Mouse (Mus musculus) embryonic facial prominence, embryonic 14.5 days (tissue): Measurements from ENCODE around the gene Evpl. TPM values are rescaled to one million over a fixed set of nuclear protein-coding genes. Genes with fewer than 3 reads are reported as not detected.

ENCODE experiments used
- ATAC-seq: fragments of 200-750 bp; cut with Nextera tagmentation; 2 replicates; pipeline ENCODE4 v1.8.0; 2017; ENCODE audit warnings: low read depth, moderate number of reproducible peaks, moderate TSS enrichment
- DNase-seq: peaks from one replicate; pipeline ENCODE4 v3.0.0-alpha.2; 2015; ENCODE audit warnings: low spot score
- H3K27ac ChIP-seq: fragments of 300-500 bp; sonication (generic); replicated peaks from 2 replicates; pipeline ENCODE4 v1.5.1; 2014; ENCODE audit warnings: low read depth, mild to moderate bottlenecking, low read length, moderate library complexity
- H3K27me3 ChIP-seq: fragments of 300-500 bp; sonication (generic); replicated peaks from 2 replicates; pipeline ENCODE4 v1.6.1; 2014; ENCODE audit warnings: low read length; ENCODE audit not compliant: control insufficient read depth, insufficient read depth
- H3K36me3 ChIP-seq: fragments of 300-500 bp; sonication (generic); 2 replicates; pipeline ENCODE4 v1.6.1; 2014; ENCODE audit warnings: low read length, mixed read lengths; ENCODE audit not compliant: control insufficient read depth, insufficient read depth
- H3K4me1 ChIP-seq: fragments of 300-500 bp; sonication (generic); 2 replicates; pipeline ENCODE4 v1.6.1; 2014; ENCODE audit warnings: antibody characterized with exemption, low read length; ENCODE audit not compliant: control insufficient read depth, insufficient read depth
- H3K4me2 ChIP-seq: fragments of 300-500 bp; sonication (generic); 2 replicates; pipeline ENCODE4 v1.6.1; 2014; ENCODE audit warnings: low read depth, mild to moderate bottlenecking, low read length, moderate library complexity, mixed read lengths
- H3K4me3 ChIP-seq: fragments of 300-500 bp; sonication (generic); 2 replicates; pipeline ENCODE4 v1.5.1; 2014; ENCODE audit warnings: low read depth, mild to moderate bottlenecking, low read length
- H3K9ac ChIP-seq: fragments of 300-500 bp; sonication (generic); 2 replicates; pipeline ENCODE4 v1.6.1; 2014; ENCODE audit warnings: low read depth, mild to moderate bottlenecking, low read length, moderate library complexity, mixed read lengths
- H3K9me3 ChIP-seq: fragments of 300-500 bp; sonication (generic); 2 replicates; pipeline ENCODE4 v1.6.1; 2016; ENCODE audit warnings: low read length; ENCODE audit not compliant: control insufficient read depth
- WGBS: fragments of 180-500 bp; shearing (Covaris S2); extraction: QIAGEN DNeasy Blood & Tissue Kit; methylation state at CpG from one replicate; pipeline ENCODE4 v1.1.7; 2014; 5-methylcytosine and 5-hydroxymethylcytosine counted together
- polyA plus RNA-seq: library from polyadenylated mRNA; unstranded; fragments of >200 nt; fragmentation: Nextera tagmentation; extraction: Ambion mirVana; gene quantifications from 2 replicates; pipeline ENCODE4 v1.2.1, GENCODE M21; 2014

Gene Evpl
- polyA plus RNA-seq, 1 experiment from 2014 or later: 10.1 TPM

- Histone ChIP-seq H3K4me2 (peak overlapping the region; percentile 70), H3K27ac (no peak overlapping the region), H3K4me3 (peak overlapping the region; percentile 37), H3K9ac (peak overlapping the region; percentile 56), H3K4me1 (peaks cover 8% of the 10 kb centered on the region), H3K9me3 (peaks cover 9% of the 10 kb centered on the region; the same call in 1 of the 2 replicates), H3K36me3 (no peaks in the 10 kb centered on the region), H3K27me3 (peaks cover 29% of the 10 kb centered on the region)
- DNase-seq (no peak), ATAC-seq (no peak)
- 17% methylated on average over 23 of the region's 23 CpGs for WGBS
These were observed 15.2 kb downstream of the Evpl start for GRCm38 (mm10) chr11:116222740-116223059.

- peak; percentile 44 for DNase-seq
- Histone ChIP-seq H3K4me2 (peak overlapping the region; percentile 70), H3K9me3 (peaks cover 9% of the 10 kb centered on the region; the same call in 1 of the 2 replicates), H3K9ac (peak overlapping the region; percentile 56), H3K27me3 (peaks cover 29% of the 10 kb centered on the region), H3K36me3 (no peaks in the 10 kb centered on the region), H3K4me1 (peaks cover 8% of the 10 kb centered on the region), H3K4me3 (peak overlapping the region; percentile 37), H3K27ac (no peak overlapping the region)
- WGBS: 13% methylated on average over 53 of the region's 53 CpGs
- no peak for ATAC-seq
These were observed 15.7 kb downstream of the Evpl start for GRCm38 (mm10) chr11:116221931-116222739.

GRCm38 (mm10) chr11:116219885-116220284, 18.0 kb downstream of the Evpl start:
- no peak overlapping the region for H3K4me3 ChIP-seq
- H3K4me1 ChIP-seq: peaks cover 8% of the 10 kb centered on the region
- ATAC-seq: no peak
- peaks cover 9% of the 10 kb centered on the region; the same call in 1 of the 2 replicates for H3K9me3 ChIP-seq
- peak; percentile 61 for DNase-seq
- 11% methylated on average over 4 of the region's 4 CpGs for WGBS
- no peak overlapping the region for H3K9ac ChIP-seq
- no peaks in the 10 kb centered on the region for H3K36me3 ChIP-seq
- H3K27ac ChIP-seq: no peak overlapping the region
- no peak overlapping the region for H3K4me2 ChIP-seq
- peaks cover 29% of the 10 kb centered on the region for H3K27me3 ChIP-seq

- H3K4me3 ChIP-seq: no peak overlapping the region
- peak; percentile 95 for DNase-seq
- 49% methylated on average over 7 of the region's 7 CpGs for WGBS
- peak overlapping the region; percentile 76 for H3K27ac ChIP-seq
- H3K36me3 ChIP-seq: no peaks in the 10 kb centered on the region
- peak; percentile 84 for ATAC-seq
- no peak overlapping the region for H3K9ac ChIP-seq
- H3K9me3 ChIP-seq: peaks cover 9% of the 10 kb centered on the region; the same call in 1 of the 2 replicates
- no peak overlapping the region for H3K4me2 ChIP-seq
- H3K27me3 ChIP-seq: peaks cover 28% of the 10 kb centered on the region
- peaks cover 8% of the 10 kb centered on the region for H3K4me1 ChIP-seq
These were observed 19.0 kb downstream of the Evpl start for GRCm38 (mm10) chr11:116218737-116219400.

GRCm38 (mm10) chr11:116218263-116218662, 19.6 kb downstream of the Evpl start:
- H3K27me3 ChIP-seq: peaks cover 22% of the 10 kb centered on the region
- H3K9me3 ChIP-seq: peaks cover 9% of the 10 kb centered on the region; the same call in 1 of the 2 replicates
- peaks cover 8% of the 10 kb centered on the region for H3K4me1 ChIP-seq
- no peak for DNase-seq
- H3K9ac ChIP-seq: no peak overlapping the region
- no peak overlapping the region for H3K4me3 ChIP-seq
- no peak for ATAC-seq
- 88% methylated on average over 2 of the region's 2 CpGs for WGBS
- no peaks in the 10 kb centered on the region for H3K36me3 ChIP-seq
- H3K4me2 ChIP-seq: no peak overlapping the region
- peak overlapping the region; percentile 61 for H3K27ac ChIP-seq

- Histone ChIP-seq H3K27ac (no peak overlapping the region), H3K9ac (no peak overlapping the region), H3K9me3 (peaks cover 4% of the 10 kb centered on the region; the same call in 1 of the 2 replicates), H3K36me3 (no peaks in the 10 kb centered on the region), H3K27me3 (peaks cover 7% of the 10 kb centered on the region; the same call in 1 of the 2 replicates), H3K4me2 (no peak overlapping the region), H3K4me3 (no peak overlapping the region), H3K4me1 (peaks cover 8% of the 10 kb centered on the region)
- DNase-seq (no peak), ATAC-seq (no peak)
- WGBS: 85% methylated on average over 11 of the region's 11 CpGs
These were observed 21.3 kb downstream of the Evpl start for GRCm38 (mm10) chr11:116216549-116216948.

DNA sequence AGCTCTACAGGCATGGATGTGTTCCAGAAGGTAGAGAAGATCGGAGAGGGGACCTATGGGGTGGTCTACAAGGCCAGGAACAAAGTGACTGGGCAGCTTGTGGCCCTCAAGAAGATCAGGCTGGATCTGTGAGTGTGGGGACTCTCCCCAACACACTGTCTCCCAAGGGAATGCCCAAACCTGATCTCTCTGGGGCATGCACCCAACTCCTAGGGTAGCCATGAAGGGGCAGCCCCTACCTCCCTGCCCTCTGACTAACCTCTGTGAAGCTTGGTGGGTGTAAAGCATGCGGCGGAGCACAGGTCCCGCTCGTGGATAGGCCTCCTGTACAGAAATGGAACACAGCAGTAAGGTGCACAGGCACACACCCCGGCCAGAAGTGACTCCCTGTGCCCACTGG, 21.9 kb downstream of the Evpl start:
- Histone ChIP-seq H3K9me3 (no peaks in the 10 kb centered on the region), H3K36me3 (no peaks in the 10 kb centered on the region), H3K4me3 (no peak overlapping the region), H3K4me2 (no peak overlapping the region), H3K27ac (no peak overlapping the region), H3K9ac (no peak overlapping the region), H3K4me1 (peaks cover 8% of the 10 kb centered on the region), H3K27me3 (0 out of 2 replicates have a peak, but pooled peaks cover under 1% of the 10 kb centered on the region)
- WGBS: 83% methylated on average over 6 of the region's 6 CpGs
- DNase-seq (no peak), ATAC-seq (no peak)

- 70% methylated on average over 7 of the region's 7 CpGs for WGBS
- H3K4me2 ChIP-seq: no peak overlapping the region
- peaks cover 8% of the 10 kb centered on the region for H3K4me1 ChIP-seq
- H3K27ac ChIP-seq: no peak overlapping the region
- DNase-seq: no peak
- ATAC-seq: no peak
- no peaks in the 10 kb centered on the region for H3K9me3 ChIP-seq
- no peaks in the 10 kb centered on the region for H3K36me3 ChIP-seq
- no peak overlapping the region for H3K4me3 ChIP-seq
- no peak overlapping the region for H3K9ac ChIP-seq
- H3K27me3 ChIP-seq: no peaks in the 10 kb centered on the region
These were observed 22.7 kb downstream of the Evpl start for GRCm38 (mm10) chr11:116215181-116215580.
